Mouse (Mus musculus) naive thymus-derived CD4-positive, alpha-beta T cell, adult 2 months (primary cell): ENCODE results near the gene Bcar1.
A peak's percentile ranks its signal among the peaks of the same experiment; 100 is the strongest.

Source experiments
- DNase-seq: peaks from one replicate; pipeline ENCODE4 v3.0.0-alpha.2; 2011; ENCODE audit warnings: low read depth

Bcar1 gene

GRCm38 (mm10) chr8:111676237-111676636 is 67.4 kb downstream of the Bcar1 start:
- peak; percentile 59 for DNase-seq

DNA sequence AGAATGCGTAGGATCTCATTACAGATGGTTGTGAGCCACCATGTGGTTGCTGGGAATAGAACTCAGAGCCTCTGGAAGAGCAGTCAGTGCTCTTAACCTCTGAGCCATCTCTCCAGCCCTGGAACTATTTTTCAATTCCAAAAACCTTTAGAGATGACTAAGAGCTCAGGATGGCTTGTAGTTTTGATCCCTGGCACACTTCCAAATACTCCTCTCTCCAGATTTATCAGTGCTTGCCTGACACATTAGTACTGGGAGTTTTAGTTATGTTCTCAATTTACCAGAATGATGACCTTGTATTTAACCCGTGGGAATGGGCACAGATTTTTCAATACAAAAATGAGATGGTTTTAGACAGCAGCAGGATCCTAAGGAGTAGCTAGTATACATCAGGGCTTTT is 76.9 kb downstream of the Bcar1 start:
- DNase-seq, result no peak

GRCm38 (mm10) chr8:111662473-111662872 is 81.1 kb downstream of the Bcar1 start:
- peak; percentile 71 for DNase-seq
